Mouse (Mus musculus) v-Abl transformed pro-B cells (cell line): ENCODE data around the gene Etnk1.
"Not testable (repeated sequence)": the region's sequence is repeated elsewhere in the genome, so short reads cannot be mapped to it uniquely, and the experiment has no call there.

Experiments used
- in situ Hi-C, 2 experiments: fragments of 400-800 bp; cut with MboI; formaldehyde crosslinking; loops; one replicate each; pipeline ENCODE4 v1.15.1; 2025; ENCODE audit not compliant: unreplicated experiment in 2 of 2

Gene Etnk1

GRCm38 (mm10) chr6:143166452-143167357, at the start of gene Etnk1:
Etnk1 (plus strand) TSS chr6:143167221.
- in situ Hi-C loops, result loop anchor here (5.0 kb wide), 1 partner anchor 64 kb away; the partner anchor contains the start of gene C2cd5 (in 2 of the 2)

GRCm38 (mm10) chr6:143119325-143119724, 47.7 kb upstream of the Etnk1 start:
- in situ Hi-C loops, result loop anchor here in 1 of 2 experiments (25.0 kb wide), 1 partner anchor 732 kb away; the partner anchor contains the start of genes Golt1b and Recql

GRCm38 (mm10) chr6:143125721-143126120, 41.3 kb upstream of the Etnk1 start:
- in situ Hi-C loops, result no loop called here

GRCm38 (mm10) chr6:143129466-143129865, 37.6 kb upstream of the Etnk1 start:
- in situ Hi-C loops, result no loop called here

GRCm38 (mm10) chr6:143129952-143130351, 37.1 kb upstream of the Etnk1 start:
- in situ Hi-C loops, result no loop called here

GRCm38 (mm10) chr6:143130411-143130810, 36.6 kb upstream of the Etnk1 start:
- in situ Hi-C loops, result no loop called here

GRCm38 (mm10) chr6:143131895-143132652, 34.9 kb upstream of the Etnk1 start:
- in situ Hi-C loops, result no loop called here

- in situ Hi-C loops, result no loop called here
Measured at GRCm38 (mm10) chr6:143133150-143133549, 33.9 kb upstream of the Etnk1 start.

GRCm38 (mm10) chr6:143135097-143135496, 31.9 kb upstream of the Etnk1 start:
- in situ Hi-C loops, result no loop called here

GRCm38 (mm10) chr6:143136688-143137087, 30.3 kb upstream of the Etnk1 start:
- in situ Hi-C loops, result no loop called here

- in situ Hi-C loops, result no loop called here
Measured at GRCm38 (mm10) chr6:143137341-143137740, 29.7 kb upstream of the Etnk1 start.

GRCm38 (mm10) chr6:143139417-143139816, 27.6 kb upstream of the Etnk1 start:
- in situ Hi-C loops, result no loop called here

GRCm38 (mm10) chr6:143140884-143141283, 26.1 kb upstream of the Etnk1 start:
- in situ Hi-C loops, result no loop called here

GRCm38 (mm10) chr6:143141624-143142592, 25.1 kb upstream of the Etnk1 start:
- in situ Hi-C loops, result not testable (repeated sequence)

GRCm38 (mm10) chr6:143142861-143143260, 24.2 kb upstream of the Etnk1 start:
- in situ Hi-C loops, result no loop called here

GRCm38 (mm10) chr6:143143321-143143720, 23.7 kb upstream of the Etnk1 start:
- in situ Hi-C loops, result no loop called here

- in situ Hi-C loops, result no loop called here
Measured at GRCm38 (mm10) chr6:143143775-143144273, 23.2 kb upstream of the Etnk1 start.

- in situ Hi-C loops, result no loop called here
Measured at GRCm38 (mm10) chr6:143144556-143144955, 22.5 kb upstream of the Etnk1 start.

GRCm38 (mm10) chr6:143145051-143145450, 22.0 kb upstream of the Etnk1 start:
- in situ Hi-C loops, result no loop called here

GRCm38 (mm10) chr6:143146756-143147155, 20.3 kb upstream of the Etnk1 start:
- in situ Hi-C loops, result no loop called here
